Mouse (Mus musculus): ENCODE data around the gene Dhrs3.

Gene Dhrs3

DNA sequence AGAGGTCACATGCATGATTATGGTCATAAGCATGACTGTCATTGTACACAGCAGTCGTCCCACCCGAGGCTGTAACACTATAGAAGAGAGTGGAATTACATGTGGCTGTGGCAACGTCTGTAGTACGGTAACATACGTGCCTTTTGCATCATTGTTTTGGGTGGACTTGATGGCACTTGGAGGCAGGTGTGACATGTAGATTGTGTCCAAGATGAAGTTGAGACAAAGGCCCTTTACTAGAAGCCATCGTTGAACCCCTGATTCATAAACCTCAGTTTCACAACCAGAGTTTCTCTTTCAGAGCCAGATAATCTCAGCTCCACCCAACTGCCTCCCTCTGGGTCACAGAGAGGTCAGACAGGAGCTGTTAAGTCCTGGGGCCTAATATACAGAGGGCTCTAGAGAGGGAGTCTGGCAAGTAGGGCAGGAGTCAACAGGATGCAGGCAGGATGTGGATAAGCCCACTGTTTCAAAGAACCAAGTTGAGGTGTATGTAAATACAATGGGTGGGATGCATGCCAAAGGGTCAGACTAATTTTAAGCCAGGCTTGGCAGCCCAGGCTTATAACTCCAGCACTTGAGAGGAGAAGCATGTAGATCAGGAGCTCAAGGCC is 5.5 kb downstream of the Dhrs3 start:
- no peak for DNase-seq (ENCODE audit: low spot score in 2 of 2)

DNA sequence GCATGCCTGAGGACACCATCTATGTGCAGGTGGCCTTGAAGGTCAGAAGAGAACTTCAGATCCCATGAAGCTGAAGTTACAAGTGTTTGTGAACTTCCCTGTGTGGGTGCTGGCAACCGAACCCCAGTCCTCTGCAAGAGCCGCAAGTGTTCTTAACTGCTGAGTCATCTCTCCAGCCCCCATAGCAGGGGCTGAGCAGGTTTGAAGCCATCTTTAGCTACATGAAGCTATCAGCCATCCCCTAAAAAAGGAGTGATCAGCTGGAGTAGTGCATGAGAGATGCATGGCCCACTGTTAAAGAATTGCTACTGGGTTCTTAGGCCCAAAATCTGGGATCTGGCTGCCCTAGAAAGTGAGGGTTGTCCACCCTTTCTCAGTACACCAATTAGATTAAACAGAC is 6.1 kb downstream of the Dhrs3 start:
- DNase-seq (ENCODE audit: low spot score in 2 of 2) = no peak

DNA sequence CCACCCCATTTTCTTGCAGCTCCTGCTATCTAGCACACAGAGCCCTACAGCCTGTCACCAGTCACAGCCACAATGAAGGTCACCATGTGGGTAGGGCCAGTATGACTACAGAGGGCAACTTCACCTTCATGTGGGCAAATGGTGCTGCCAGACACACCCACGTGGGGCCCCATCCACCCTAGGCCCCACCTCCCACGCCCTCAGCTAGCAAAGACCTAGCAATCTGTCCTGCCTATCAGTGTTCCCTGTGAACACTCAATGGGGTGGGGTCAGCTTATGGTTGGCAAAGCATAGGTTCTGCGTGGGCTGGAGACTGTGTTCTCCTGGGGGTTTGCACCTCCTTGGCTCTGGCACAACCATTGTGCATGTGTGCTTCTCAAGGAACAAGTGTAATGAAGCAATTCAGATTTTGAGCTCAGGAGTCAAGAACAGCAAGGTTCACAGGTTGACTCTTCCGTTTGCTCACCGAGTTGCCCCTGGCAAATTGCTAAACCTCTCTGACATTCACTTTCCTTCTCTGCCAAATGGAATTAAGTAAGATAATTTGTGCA is 9.0 kb downstream of the Dhrs3 start:
- DNase-seq (ENCODE audit: low spot score in 2 of 2) = no peak

DNA sequence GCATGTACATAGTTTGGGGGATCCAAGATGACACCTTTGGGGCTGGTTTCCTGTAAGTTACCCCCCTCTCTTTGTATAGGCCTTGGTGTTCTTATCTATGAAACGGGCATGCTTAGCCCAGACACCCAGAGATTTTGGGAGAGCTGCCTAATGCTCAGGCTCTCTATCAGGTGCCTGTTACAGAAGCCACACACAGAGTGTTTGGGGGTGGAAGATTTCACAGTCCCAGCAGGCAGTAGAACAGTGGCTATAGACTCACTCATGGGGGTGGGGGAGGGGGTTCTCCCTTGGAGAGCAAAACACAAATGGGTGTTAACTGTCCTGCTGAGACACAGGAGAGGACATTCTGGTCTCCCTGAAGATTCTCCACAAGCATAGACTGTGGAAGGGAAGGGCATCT is 10.5 kb downstream of the Dhrs3 start:
- no peak for DNase-seq (ENCODE audit: low spot score in 2 of 2)

DNA sequence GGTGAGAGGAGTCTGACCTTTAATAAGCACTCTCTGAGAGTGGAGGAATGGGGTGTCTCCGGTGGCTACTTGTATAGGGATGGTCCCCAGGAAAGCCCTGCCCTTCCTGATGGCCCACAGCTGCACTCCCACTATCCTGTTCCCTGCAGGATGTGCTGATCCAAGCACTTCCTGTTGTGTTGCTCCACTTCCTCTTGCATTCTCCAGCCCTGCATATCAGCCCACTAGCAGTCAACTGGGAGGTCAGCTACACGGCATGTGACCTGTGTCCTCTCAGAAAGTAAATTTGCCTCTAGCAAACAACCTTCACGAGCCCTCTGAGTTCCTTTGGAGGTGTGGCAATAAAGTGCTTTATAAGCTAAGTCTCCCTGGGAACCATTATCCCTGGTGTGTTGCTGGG is 11.3 kb downstream of the Dhrs3 start:
- no peak for DNase-seq (ENCODE audit: low spot score in 2 of 2)

DNA sequence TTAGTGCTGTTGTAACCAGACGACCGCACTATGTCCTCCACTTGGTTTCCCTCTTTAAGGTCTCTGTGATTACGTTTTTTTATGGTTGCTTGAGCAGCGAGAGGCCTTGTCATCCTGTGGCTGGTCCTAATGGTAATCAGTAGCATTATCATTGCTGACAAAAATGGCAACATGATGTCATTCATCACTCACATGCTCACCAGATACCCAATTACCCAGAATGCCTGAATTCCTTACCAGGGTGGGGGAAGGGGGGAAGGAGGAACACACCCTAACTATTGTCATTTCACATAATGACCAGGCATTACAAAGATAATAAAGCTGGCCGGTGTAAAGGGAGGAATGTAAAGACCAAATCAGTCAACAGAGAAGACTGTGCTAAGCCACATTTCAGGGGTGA is 12.5 kb downstream of the Dhrs3 start:
- no peak for DNase-seq (ENCODE audit: low spot score in 2 of 2)

DNA sequence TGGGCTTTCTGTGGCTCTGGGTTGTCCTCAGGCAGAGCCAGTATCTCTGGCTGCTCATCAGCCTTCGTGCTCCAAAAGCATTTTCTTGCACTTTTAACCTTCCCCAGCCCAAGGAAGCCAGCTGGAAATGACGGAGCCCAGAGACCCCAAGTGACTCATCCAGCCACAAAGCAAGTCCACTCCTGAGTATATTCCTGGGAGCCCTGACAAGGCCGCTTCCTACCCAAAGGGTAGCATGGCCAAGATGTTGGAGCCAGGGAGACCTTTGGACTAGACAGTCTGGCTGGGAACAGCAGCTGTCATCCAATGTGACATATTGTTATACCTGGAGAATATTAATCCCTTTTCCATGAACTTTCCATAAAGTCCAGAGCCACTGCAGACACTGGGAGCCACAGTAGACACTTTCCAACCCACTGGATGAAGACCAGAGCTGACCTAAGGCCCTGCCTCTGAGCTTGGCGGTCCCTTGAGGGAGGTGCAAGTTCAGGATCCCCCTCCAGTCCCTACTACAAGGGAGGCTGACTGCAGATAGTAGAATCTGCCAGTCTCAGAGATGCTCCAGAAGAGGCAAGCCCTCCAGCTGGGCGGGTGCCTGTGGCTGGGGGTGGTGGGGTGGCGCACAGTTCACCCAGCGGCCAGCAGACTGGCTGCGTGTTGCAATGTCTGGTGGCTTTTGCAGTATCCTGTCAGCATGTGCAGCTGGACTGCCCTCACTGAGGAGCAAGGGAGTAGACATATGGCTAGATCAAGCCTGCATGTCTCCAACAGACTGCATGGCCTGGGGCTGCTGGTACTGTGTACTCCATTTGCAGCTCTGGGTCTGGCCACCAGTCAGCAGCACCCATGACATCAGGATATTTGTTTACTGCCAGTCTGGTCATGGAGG is 13.6 kb downstream of the Dhrs3 start:
- DNase-seq (ENCODE audit: low spot score in 2 of 2) = no peak

DNA sequence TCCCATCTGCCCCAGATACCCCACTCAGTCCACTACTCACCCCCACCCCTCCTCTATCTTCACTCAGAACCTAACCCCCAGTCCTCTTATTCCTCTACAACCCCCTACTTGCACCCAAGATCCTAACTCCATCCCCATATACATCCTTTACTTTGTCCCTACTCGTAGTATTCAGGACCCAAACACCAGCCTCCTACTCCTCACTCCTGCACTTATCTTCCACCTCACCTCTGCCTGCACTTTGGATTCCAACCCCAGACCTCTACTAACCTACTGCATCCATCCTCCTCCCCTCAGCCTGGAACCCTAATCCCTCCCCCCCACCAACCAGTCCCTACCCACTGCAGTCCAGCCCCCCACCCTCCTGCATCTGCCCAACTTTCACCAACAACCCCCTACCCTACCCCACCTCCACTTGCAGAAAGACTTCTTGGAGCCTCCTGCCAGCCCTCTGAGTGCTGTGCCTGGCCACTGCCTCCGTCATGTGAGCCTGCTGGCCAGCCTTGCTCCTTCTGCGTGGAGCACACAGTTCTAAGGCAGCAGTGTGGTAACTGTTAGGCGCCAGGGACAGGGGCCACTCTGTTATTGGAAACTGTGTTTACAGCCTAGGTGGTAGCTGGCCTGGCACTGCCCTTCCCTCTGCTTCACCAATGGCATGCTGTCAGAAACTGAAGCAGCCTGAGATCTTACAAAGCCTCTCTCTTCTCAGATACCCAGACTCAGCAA is 14.5 kb downstream of the Dhrs3 start:
- no peak for DNase-seq (ENCODE audit: low spot score in 2 of 2)

DNA sequence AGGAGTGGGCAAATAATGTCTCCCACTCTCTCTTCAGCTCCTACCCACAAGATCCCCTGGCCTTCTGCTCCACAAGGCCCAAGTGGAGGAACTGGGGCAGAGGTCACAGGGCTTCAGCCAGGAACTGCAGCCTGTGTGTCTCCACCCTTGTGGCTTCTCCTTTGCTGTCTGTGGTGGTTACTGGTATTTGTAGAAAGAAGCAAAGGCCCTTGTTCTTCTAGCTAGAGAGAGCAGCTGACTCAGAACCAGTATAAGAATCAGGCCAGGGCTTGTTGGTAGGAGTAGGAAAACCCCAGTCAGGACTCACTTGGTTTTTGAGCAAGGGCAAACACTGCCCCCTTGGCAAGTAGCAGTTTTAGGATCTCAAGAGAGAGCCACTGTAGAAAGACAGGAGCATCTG is 16.2 kb downstream of the Dhrs3 start:
- DNase-seq (ENCODE audit: low spot score in 2 of 2) = no peak

DNA sequence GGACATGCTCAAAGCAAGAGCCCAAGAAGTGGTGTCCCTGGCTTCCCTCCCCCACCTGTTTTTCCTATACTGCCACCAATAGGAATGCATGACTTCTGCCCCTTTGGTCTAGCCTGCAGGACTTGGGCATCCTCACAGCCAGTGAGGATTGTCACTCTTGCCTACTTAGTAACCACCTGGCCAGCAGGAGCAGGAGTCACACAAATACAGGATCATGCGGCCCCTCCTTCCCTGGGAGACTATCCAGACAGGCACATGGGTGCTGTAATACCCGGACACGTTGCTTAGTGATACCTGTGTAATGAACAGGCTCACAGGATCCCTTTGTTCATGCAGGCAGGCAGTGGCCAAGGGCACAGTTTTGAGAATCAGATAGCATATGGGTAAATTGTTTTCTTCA is 17.7 kb downstream of the Dhrs3 start:
- no peak for DNase-seq (ENCODE audit: low spot score in 2 of 2)

DNA sequence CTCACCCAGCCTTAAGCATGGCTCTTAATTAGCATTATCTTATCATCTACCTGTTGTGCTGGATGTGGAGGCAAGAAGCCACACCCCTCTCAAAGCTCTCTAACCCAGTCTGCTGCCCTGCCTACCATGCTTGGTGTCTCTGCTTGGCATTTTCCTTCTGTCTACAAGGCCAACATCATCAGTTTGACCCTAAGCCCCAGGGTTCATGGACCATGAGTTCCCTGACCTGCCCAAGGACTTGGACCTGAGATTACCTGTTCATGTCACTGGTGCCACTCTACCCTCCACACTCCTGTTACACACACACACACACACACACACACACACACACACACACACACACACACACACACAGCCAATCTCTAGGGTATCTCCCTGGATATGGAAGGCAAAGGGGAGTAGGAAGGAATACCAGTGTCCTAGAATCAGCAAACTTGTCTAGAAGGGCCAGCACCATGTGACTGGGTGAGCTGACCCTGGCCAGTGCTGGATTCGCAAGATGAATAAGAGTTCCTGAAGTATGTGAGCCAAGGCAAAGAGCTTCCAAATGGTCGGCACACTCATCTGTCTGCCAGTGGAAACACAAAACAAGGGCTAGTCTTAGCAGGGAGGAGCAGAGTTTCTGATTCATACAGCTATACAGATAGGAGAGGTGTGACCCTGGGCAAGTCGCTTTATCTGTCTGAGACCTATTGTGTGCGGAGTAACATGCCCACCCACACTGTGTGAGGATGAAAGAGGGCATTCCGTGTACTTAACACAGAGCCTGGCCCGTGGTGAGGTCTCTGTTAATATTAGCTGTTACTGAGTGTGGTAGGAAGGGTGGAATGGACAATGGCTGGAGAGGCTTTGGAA is 20.9 kb downstream of the Dhrs3 start:
- no peak for DNase-seq (ENCODE audit: low spot score in 2 of 2)

DNA sequence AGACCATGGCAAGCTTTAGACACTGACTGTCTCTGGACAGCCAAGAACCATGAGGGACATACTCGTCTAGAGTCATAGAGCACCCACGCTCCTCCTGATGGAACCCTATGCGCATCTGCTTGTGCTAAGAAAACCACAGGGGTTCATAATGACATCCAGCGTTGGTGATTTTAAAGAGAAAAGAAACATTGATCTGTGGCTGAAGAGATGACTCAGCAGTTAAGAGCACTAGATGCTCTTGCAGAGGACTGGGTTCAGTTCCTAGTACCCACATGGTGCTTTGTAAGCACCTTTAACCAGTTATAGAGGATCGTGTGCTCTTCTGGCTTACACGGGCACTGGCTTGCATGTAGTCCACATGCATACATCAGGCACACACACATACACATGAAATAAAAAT is 23.9 kb downstream of the Dhrs3 start:
- no peak for DNase-seq (ENCODE audit: low spot score in 2 of 2)

DNA sequence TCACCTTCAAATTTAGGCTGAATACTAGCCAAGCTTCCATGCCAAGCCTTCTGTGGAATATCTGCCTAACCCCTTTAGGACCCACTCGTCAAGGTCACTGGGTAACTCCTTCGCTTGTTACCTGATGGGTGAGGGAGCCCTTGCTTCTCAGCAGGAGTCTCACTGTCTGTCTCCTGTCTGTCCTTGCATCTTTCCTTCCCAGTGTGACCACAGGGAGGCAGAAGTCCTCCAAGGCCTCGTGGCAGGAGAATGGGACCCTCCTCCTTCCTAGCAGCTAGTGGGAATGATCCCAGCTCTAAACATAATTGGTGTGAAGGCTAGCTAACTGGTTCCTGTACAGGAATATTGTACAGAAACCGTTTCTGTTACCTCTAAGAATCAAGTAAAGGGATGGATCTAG is 24.5 kb downstream of the Dhrs3 start:
- no peak for DNase-seq (ENCODE audit: low spot score in 2 of 2)

DNA sequence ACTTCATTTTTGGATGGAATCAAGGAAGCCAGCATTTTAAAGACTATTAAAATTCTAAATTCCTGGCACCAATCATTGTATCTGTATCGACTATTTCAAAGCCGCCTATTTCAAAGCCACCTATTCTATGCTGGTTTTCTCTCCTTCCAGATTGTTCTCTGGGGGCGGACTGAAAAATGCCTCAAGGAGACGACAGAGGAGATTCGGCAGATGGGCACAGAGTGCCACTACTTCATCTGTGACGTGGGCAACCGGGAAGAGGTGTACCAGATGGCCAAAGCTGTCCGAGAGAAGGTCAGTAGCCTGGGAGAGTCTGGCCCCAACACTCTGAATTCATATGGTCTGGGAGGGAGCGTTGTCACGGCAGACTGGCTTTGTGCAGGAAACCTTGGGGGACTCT is 25.9 kb downstream of the Dhrs3 start:
- no peak for DNase-seq (ENCODE audit: low spot score in 2 of 2)

DNA sequence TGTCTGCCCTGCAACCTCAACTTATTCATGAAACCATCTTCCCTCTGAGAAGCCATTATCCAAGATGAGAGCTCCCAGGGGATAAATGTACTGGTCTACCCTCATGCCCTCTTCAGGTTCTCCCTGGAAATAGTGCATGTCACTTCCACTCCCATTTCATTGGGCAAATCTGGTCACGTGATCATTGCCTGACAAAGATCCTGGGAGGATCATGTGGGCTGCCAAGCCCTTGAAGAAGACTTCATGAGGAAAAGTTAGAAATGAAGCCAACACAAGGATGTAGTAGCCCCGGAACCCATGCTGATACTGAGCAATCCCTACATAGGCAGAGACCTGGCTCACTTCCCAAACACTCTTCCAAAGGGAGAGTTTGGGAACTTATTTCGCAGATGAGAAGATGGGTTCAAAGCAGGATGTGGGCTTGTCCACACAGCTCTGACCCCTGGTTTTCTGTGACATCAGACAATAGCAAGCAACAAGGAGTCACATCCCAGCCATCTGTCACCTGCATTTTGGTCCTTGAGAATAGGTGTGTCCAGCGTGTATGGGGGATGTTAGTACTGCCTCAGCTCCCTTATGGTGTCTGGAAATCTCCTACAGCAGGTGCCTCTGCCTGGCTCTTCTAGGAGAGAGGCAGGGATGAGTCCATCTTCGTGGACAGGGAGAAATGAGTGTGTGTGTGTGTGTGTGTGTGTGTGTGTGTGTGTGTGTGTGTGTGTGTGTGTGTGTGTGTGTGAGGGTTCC is 36.2 kb downstream of the Dhrs3 start:
- DNase-seq (ENCODE audit: low spot score in 2 of 2) = no peak

DNA sequence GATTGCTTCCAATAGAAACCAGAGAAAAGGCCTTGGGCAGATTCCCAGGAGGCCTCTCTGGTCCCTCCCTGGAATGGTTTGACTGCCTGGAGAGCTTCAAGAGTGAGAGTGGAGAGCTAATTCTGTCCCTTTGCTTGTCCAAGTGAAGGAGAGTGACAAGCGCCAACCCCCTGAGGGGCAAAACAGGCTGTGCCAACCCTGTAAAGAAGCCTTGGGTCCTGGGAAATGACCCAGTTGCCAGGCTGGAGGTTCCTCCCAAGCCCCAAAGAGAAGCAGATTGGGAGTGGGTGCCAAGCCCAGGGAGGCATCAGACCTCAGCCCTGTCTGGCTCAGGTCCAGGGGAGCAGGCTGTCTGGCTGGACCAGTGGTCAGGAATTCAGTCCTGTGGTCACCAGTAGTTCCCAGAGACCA is 37.2 kb downstream of the Dhrs3 start:
- peak; percentile 30 to 71 for DNase-seq (ENCODE audit: low spot score in 2 of 2)

DNA sequence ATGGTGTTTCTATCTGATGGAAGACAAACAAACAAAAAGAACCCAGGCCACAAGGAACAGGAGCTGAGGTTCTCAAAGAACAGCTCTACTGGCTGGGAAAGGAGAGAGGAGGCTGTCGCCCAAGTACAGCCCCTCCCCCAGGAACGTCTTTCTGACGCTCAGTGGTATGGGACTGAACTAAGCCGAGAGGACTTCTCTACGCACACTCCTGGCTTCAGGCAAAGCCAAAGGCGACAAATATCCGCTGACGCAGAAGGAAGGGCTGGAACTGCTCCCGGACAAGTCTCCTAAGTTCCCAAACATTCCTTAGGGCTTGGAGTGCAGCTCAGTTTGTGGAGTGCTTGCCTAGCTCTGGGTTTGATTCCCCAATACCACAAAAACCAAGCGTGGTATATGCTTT is 37.7 kb downstream of the Dhrs3 start:
- peak in 1 of 2 experiments; percentile 36 for DNase-seq (ENCODE audit: low spot score in 2 of 2)

DNA sequence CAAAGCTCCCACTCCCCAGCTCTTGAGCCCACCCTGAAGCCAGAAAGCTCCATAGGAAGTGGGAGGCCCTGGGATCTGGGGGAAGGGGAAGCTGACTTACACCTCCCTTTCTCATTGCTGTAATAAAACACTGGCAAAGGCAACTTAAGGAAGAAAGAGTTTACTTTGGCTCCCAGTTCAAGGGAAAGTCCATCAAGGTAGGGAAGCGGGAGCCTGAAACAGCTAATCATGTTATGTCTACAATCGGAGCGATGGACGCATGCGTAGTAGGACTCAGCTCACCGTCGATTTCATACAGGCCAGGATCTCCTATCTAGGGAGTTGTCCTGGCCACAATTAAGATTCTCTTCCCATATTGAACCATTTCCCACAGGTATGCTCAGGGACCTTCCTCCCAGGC is 38.5 kb downstream of the Dhrs3 start:
- DNase-seq (ENCODE audit: low spot score in 2 of 2) = no peak

DNA sequence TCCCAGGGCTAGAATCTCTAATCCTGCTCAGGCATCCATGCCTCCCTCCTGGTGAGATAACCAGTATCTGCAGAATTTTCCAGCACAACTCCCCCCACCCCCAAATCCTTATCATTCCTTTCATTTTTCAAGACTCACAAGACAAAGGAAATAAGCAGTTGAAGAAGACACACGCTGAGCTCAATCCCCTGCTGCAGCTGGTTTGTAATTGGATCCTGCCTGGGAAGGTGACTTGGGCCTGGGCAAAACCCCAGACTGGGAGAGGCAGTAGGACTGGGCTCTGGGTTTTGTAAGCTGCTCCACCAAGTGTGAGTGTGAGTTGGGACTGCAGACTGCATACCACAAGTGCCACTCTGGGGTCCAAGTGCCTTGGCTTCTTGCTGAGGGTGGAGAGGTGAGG is 41.9 kb downstream of the Dhrs3 start:
- DNase-seq (ENCODE audit: low spot score in 2 of 2) = no peak

DNA sequence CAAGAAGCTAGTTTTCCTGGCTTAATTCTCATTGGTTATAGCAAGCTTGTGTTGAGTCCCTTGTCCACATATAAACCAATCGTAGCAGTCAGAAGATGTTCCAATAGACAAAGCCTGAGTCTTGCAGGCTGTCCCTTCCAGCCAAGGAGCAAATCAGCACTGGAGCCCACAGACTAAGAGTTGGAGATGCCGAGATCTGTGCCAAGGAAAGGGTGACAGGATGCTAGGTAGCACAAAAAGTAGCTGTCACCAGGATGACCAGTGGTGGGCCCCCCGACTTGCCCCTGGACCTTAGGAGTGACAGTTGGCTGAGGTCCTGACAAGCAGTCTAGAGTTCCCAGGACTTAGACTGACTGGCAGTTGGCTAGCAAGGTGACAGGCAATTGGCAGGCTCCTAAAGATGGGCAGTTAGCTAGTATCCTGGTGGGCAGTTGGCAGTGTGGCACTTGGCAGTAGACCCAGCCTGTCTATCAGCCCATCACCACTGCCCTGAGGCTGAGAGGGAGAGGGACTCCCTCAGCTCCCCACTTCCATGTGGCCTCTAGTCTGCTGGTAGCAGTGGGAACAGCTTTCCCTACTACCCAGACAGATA is 44.0 kb downstream of the Dhrs3 start:
- DNase-seq (ENCODE audit: low spot score in 2 of 2) = peak; percentile 41 to 76
